Mouse (Mus musculus) kidney, adult 9 months (tissue): ENCODE results near the gene Nebl.

Experiments used
- DNase-seq: peaks from one replicate; pipeline ENCODE4 v3.0.0; 2022

Gene Nebl

DNA sequence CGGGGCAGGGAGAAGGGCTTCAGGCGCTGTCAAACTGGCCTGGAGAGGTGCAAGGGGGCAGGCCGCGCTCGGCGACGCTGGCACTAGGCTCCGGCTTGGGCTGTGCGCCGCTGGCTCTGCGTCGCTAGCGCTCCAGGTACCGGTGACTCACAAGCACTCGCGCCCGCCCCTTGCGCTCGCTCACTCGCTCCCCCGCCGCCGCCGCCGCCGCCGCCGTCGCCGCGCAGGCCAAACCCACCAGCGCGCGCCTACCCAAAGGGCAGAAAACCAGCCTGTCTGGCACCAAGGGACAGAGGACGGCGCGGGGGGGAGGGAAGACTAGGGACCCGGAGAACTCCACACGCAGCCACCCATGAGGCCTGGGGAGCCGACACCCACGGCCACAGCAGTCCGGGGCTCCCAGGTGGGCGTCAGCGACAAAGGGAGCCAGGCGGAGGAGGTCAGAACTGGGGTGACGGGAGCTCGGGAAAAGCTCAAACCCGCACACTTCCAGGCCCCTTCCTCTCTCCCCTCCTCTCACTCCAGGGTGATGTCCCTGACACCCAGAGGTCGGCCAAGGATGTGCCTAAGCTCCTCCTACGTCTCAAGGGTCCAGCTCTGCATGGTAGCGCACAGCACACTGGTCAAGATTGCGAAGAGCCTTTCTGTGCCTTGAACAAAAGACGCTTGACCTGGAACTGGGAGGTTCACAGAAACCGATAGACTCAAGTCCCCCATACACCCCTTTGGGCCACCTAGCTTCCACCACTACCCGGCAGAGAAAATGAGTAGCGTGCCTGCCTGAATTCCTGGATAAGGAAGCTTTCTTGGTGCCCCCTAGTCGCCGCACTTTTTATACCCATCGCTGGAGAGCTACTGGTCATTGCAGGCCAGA lies at the start of gene Nebl:
Gene Nebl, minus strand, starts transcription at position 508 of the 874 bp plus-strand sequence.
- DNase-seq, result no peak

DNA sequence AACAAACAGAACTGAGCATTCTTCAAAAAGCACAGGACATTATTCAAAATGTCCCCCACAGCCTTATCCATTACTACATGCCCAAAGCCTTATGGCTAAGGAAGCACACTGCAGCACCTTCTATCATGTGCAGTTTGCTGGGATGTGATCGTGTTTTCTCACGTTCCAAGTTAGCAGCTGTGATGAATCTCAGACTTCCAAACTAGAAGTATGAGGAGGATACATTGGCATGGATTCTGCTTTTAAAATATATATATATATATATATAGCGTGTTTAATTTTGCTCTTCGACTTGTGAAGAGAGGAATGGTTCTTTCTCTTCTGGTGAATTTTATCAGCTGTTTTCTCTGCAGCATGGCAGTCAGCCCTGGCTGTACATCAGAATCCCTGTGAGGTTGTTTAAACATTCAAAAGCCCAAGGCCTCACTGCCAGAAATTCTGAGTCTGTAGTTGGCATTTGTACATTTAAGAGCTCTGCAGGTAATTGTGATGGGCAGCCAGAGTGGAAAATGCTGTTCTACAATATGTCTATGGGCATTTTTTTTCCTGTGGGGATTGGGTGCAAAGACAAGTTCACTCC lies 39.1 kb upstream of the Nebl start:
- no peak for DNase-seq

DNA sequence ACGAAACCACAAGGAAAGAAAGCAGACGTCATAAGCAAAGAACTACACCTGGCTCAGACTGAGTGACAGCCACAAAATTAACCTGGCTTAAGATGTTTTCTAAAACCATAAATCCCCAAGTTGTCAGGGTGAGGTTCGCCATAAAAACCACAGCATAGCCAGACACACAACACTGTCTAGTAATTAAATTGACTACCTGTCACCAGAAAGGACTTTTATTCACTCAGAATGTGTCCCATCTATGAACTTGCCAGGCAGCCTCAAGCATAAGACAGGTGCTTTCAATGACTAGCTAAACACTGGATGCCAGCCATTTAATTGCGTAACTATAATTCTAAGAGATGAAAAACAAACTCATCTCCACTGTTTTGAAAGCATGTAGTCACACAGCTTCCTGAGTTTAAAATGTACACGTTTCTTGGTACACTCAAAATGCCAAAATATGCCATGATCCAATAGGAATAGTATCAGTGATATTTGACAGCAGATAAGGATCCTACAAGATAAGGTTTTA lies 38.0 kb upstream of the Nebl start:
- no peak for DNase-seq

DNA sequence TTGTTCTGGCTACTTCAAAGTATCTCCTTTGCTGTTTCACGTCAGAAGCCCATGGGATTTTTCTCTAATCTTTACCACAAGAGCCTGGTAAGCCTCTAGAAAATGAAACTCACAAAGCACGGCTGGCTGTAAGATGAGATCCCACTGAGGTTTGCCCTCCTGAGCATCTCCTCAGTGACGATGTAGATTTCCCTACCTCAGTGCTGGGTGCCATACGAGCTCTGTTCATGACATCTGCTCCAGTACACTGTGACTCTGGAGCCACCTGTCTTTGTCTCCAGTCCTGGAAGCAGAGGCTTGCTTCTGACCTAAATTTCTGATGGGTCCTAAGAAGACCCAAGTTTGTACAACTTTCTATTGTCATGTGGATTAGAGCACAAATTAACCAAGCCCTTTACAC lies 25.0 kb upstream of the Nebl start:
- no peak for DNase-seq

DNA sequence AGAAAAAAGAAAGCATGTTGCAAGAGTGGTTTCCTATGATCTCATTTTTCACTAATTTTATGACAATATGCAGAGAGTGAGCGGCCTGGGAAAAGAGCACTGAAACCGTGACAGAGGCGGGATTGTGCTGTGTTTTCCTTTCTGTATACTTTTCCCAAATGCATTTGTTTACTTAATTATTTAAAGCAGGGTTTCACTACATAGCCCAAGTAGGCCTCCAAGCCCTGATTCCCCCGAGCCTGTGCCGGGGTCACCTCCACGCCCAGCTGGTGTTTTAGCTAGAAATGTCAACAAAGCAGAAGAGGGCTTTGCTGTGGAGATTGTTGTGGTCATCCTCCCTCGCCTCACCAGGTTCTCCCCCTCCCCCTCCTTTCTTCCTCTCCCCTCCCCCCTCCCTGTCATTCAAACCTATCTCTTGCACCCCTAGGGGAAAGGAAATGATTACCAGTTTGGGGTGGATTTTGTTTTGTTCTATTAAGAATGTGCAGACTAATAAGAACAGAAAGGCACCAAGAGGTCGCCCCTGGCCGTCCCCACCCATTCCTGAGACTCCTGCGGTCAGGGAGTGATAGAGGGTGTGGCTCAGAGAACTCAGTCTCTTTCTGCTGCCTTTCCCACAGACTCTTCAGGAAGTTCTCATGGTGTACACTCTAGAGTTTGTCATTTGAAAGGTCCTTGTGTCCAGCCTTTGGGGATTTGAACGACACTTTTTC lies 10.9 kb upstream of the Nebl start:
- no peak for DNase-seq

DNA sequence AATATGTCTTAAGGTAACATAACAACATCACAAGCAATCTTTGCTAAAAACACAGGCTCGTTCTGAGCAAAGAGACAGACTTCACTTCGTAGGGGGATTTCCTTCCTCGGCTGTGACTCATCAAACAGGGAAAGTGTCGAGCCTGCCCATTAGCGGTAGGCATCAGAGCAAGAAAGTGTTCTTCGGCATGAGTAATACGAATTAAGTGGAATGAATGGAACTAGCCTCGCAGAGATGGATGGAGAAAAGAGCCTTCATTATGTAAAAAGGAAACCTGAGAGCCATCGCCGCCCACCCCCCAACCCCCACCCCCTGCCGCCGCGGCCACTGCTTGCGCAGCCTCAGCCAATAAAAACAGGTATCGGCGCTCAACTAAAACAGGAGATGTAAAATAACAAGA lies 10.3 kb upstream of the Nebl start:
- no peak for DNase-seq

DNA sequence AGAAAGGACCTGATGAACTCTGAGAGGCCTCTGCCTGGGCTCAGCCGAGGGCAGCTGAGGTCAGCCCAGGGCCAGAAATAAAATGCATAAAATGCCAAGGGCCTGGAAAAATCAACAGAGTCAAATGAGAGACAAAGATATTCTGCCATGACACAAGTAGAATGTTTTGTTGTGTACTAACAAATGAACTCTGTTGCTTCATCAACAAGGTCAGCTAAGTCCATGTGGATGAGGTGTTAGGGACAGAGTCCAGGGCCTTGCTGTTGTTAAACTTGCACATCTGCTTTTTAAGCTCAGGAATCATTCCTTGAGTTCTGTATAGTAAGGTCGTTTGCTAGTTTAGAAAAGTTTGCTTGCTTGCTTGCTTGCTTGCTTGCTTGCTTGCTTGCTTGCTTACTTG lies 9.2 kb upstream of the Nebl start:
- no peak for DNase-seq

DNA sequence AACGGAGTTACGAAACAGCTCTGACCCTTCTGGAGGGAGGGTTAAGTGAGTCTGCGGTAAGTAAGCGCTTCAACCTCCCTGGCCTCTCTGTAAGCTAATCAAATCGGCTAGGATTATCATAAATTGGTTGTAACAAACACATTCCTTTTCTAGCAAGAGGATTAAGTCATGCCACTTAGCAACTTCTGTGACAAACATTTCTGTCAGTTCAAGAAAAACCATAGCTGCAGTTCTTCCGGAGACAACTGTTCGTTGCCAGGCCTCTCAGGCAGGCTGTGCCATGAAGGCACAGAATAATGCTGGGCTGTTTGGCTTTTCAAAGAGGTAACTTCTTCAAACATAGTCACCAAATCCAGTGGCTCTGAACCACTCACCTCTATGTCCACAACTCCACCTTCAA lies 946 bp upstream of the Nebl start:
- DNase-seq, result no peak

DNA sequence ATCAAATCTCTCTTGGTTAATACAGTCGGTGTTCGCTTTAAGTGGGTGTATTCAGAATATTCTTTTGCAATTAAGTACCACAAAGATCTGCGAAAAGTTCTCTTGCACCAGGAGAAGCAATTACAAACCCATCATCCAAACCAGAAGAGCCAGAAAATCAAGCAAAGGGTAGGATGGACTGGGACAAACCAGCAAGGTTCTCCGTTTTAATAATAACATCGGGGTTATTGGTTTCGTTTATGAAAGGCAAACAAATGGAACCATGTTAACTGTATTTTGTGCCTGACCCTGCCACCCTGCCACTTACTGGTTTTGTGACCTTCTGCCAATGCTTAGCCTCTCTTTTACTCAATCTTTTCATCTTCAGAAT lies 552 bp upstream of the Nebl start:
- no peak for DNase-seq

DNA sequence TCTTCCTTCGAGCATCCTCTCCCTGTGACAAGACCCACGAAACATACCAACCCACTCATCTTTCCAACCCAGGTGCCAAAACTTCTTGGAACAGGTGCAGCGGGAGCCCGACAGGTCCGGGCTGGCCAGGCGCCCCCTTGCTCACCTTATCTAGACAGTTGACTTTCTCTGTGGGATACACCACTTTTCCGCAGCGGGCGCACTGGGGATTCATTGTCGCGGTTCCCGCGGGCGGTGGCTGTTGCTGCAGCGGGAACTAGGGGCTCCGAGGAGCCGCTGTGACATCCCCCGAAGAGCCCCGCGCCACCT lies 662 bp downstream of the Nebl start:
- DNase-seq, result no peak

DNA sequence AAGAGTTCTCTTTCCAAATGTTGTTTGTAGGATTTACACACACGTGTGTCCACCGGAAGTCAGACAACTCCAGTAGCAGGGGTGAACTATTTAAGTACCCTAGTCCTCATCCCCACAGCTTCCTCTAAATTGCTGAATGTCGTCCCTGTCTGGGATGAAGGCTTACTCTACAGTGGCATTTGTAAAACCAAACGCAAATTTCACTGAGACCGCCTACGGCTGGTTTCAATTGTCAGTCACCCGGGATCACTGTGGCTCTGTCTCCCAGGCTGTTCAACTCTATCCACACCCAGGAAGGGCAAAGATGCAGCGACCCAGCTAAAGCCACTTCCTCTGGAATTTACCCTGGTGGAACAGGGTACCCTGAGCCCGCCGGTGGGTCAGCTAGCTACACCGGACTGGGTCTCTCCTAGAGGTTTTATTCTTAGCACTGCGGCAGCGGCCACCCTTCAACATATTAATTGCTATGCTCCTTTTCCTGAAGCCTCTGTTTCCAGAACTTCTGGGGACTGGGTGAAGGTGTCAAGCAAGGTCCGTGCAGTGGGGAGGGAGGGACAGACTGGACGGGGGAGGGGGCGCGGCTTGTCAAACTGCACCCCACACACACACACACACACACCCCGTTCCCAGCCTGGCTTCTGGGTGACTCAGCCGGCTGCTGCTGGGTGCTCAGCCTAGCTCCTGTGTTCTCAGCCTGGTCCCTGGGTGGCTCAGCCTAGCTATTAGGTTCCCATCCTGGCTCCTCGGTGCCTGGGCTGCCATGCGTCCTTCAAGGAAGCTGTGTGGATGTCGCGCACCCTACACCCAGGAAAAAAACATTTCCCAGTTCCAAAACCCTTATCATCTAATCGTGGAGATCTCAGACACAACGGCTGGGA lies 1.3 kb downstream of the Nebl start:
- no peak for DNase-seq

DNA sequence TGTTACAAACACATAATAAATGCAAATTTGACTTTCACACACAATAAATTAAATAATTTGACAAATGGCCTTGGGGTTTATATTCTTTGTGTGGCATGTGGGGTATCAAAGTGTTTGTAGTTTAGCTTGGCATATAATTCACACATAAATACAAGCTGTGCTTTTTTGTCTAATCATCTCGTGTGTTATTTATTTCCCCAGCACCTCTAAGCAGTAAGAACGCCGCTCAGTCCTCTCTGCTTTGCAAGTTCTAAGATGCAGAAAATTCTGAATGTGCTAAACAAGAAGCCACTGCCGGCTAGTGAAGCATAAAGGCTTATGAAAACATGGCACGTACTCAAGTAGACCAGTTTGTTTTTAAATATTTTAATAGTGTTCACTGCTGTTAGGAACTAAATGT lies 6.9 kb downstream of the Nebl start:
- no peak for DNase-seq

DNA sequence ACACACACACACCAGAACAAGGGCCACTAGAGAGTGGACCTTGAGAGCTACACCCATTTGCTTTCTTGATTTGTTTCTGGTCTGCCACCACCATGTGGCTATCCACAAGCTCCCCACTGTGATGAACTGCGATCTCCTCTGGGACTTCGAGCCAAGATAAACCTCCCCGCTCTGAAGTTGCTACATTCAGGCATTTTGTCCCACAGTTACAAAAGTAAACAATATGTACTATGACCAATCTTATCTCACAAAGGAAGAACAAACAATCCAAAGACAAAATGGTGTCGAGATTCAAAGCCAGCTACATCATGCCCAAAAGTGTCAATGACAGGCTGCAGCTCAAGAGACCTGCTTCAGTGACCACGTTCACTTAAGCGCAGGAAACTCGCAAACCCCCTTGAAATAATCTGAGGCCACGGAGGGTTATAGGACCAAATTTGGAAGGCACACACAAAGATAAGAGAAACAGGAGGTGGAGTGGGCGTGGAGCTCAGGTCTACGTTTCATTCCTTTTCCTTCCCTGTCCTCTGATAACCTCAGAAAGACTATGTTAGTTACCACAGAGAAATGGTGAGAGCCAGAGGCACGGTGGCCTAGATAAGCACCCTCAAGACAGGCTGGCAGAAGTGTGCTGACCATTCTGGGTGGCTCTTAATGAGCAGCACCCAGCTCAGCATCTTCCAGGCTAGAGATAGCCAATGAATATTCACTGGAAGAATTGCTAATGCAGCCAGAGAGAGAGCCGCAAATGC lies 7.8 kb downstream of the Nebl start:
- DNase-seq, result no peak

DNA sequence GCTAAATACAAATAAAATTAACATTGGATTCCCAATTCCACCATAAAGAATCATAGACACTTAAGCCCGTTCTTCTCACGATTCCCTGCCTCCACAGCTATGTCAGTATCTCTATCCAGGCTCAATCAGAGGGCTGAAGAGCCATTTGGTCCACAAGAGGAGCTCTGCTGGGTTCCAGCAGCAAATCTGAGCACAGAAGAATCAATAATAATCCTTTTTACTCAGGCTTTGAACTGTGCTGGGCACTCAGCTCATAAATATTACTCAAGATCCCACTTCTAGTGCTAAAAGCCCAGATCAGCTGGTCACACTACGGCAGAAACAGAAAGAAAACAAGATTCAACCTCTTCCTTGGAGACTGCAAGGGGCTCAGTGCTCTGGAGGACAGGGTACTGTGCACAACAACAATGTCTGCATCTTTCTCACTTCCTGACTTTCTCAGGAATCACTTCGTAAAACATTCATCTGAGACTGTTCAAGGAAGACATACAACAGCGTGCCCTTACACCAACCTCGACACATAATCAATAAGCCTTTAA lies 10.0 kb downstream of the Nebl start:
- no peak for DNase-seq

DNA sequence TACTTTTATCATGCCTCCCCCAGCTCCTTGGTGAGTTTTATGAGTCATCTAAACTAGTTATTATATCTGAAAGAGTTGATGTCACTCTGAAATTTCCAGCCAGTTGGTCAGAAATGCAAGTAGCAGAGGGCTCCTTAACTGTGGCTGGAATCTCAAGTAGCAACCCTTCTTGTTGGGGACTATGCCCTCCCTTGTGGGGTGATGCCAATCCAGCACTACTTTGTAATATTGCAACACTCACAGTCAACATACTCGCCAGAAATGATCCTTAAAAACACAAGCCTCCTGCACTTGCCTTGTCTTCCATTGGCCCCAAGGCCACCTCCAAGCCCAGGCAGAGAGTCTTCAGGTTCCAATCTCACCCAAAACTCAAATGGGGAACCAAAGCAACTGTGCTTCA lies 13.0 kb downstream of the Nebl start:
- DNase-seq, result no peak

DNA sequence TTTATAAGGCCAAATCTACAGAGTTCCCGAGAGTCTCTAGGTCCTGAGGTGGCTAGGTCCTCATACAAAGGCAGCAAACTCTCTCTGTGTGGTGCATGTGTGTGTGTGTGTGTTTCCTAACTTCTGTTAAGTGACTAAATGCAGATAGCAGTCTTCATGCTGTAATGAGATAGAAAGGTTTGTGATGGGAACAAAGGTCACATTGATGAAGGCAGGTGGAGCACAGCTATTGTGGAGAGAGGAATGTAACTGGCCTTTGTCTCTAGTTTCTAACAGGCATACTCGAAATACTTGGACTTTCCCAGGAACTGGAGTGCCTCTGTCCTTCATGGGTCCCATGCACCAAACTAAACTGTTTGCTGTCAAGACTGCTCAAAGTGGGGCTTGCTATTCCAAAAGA lies 14.1 kb downstream of the Nebl start:
- no peak for DNase-seq

DNA sequence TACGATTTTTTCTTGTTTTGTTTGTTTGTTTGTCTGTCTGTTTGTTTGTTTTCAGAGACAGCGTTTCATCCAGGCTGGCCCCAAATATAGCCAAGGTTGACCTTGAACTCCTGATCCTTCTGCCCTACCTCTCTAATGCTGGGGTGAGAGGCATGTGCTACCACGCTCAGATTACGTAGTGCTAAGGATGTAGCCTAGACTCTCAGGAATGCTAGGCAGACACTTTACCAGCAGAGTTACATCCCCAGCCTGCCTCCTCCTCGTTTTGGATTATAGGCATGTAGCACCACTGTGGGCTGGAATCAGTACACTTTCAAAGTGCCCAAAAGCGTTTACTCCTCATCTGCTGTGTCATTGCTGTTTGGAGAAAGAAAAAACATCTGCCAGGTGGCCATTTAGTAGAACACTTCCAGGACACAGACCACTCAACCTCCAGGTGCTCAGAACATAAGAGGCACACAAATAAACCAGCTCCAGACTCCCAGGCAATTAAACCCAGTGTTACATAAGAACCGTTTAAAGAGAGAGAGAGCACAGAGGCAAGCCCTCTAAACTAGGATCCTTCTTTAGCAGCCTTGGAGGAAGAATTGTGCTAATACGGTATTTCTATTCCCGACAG lies 16.0 kb downstream of the Nebl start:
- no peak for DNase-seq

DNA sequence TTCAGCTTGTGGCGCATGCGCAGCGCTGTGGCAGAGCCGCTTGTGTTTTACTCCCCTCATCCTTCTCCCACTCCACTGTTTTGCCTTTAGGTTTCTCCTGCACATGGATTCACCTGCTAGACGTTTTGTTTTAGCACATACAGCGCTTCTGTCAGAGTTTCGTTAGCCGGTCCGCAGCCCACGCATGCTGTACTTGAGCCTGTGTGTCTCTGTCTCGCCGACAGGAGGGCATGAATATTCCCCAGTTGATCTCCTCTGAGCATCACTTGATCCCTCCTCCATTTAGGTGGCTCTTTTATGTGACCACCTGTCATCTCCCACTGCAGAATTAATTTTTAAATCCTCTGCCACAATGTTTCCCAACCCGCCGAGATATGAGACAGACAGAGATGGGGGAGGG lies 16.6 kb downstream of the Nebl start:
- DNase-seq, result no peak

DNA sequence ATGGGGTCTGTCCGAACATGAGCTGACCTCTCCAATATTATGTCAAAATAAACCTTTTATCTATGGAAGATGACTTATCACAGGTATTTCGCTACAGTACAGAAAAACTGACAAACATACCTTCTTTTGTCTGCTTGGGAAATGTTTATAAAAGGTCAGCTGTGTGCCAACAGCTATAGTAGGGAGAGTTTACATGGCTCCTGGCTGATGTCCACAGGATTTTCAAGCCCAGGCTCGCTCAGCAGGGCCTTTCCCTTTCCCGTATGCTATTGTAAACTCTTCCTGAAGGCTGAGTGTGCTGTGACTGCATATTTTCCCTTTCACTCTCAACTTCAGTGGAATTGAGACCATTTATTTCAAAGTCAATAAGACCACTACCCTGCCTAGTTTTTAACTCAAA lies 17.1 kb downstream of the Nebl start:
- DNase-seq, result no peak

DNA sequence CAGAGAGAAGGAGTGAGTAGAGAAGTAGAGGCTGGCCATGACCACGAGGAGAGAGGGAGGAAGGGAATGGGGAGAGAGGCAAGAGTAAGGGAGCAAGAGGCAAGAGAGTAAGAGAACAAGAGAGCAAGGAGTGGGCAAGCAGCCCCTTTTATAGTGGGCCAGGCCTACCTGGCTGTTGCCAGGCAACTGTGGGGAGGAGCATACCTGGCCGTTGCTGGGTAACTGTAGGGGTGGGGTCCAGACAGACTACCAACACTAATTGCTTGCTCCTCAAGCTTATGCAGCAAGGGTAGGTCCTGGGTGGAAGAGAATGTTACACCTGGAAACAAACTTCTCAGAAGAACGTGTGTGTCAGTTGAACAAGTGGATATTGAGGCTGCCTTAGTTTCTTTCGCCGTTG lies 20.0 kb downstream of the Nebl start:
- no peak for DNase-seq

DNA sequence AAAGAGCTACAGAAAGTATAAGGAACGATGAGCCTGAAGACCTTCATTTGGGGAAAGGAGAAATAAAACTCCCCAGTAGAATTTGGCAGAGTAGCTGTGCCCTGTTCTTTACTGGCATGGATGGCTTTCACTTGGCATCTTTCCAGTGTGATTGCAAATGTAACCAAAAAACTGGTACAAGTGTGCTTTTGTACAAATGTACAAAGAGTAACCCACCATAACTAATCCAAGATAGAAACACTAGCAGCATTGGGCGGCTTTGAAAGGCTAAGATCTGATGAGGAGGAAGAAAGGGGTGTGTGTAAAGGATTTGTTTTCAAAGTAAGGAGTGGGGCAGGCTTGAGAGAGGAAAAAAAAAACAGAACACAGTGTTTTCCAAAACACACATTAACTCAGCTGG lies 21.2 kb downstream of the Nebl start:
- DNase-seq, result no peak

DNA sequence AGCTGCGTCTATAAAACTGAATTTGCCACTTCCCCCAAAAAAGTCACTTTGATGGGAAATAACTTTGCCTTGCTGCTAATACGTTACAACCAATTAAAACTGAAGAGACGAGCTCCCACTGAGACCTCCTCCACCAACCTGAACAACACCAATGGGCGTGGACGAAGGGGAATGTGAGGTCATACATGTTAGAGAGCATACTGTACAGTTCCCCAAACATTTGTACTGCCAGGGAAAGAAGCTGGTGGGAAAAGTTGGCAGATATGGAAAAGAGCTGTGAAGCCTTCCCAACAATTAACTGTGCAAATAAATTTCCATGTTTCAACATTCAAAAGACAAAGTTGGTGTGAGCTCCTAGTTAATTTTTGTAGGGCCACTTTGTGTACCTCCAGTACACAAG lies 25.3 kb downstream of the Nebl start:
- DNase-seq, result no peak
